Mouse (Mus musculus): Measurements from ENCODE around the gene E2f2.

E2f2 gene

DNA sequence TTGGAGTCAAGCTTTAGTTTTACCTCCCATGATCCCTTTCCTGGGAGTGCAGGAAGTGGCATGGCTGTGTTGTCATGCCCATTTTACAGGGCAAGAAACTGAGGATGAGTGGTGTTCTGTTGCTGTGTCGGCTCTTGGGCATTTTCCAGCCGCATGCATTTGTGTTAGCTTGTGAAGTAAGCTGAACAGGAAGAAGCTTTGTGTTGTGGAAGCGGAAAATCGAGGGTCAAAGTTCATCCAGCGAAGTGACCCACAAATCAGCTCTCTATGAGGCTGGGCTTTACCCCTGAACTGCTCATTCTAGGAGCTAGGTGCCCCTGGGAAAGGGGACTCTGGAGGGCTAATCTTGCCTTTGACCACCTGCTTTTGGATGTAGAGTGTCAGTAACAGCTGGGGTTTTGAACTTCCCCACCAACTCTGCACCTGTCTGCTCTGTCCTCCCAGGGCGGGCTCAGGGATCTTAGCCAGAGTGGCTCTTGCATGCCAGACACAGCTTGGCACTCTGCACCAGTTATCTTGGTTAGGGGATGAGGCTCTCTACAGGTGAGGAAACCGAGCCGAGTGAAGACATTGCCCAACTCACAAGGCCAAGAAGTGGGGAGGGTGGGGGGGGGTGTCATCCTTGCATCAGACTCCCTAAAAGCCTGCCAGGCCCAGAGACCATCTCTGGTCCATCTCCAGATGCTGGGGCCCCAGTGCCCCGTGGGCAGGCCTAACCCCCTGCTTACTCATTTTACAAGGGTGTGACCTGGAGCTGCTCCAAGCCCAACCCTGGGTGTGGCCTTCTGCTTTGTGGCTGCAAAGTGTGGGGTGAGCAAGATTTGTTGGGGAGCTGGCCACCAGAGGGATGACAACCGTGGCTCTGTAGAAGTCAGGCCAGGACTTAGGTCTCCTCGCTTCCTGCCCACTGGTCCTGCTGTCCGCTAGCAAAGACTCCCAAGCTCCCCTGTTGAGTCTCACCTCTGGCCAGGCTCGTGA is 2.3 kb downstream of the E2f2 start:
- peak; percentile 71 for DNase-seq (ENCODE audit: low read depth, low spot score)

DNA sequence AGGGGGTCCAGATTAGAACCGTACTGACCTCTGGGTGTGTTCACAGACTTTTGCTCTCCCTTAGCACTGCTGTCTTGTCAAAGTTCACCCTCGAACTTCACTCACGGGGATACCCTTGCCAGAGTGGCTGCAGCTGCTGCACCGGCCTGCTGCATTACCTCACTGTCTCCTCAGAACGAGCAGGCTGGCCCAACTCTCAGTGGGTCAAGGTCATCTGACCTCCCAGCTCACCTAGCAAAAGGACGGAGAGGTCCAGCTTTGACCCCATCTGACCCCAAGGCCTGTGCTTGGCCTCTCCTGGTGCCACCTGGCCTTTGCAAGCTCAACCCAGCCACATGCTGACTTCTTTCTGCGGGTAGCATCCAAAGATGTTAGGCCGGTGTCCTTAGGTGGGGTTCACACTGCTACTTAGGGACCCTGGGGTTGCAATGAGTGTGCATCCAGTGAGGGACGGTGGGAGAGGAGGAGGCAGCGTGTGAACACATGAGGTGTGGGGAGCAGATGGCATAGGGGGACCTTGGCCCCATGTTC is 3.9 kb downstream of the E2f2 start:
- DNase-seq (ENCODE audit: low read depth, low spot score): no peak

DNA sequence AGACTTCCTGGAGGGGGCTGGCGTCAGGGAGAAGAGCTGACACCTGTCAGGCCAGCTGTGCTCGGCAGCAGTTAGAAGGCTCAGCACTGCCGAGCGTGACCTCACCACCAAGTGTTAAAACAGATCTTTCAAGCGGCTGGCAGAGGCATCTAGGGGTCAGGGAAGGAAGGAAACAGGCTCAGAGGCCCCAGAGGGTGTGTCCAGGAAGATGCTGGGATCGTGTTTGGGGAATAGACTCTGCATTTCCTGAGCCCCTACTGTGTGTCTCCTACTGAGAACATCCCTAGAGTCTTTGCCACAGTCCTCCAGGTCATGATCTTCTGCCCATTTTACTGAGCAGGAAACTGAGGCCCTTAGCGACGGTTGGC is 5.0 kb downstream of the E2f2 start:
- peak; percentile 24 for DNase-seq (ENCODE audit: low read depth, low spot score)

DNA sequence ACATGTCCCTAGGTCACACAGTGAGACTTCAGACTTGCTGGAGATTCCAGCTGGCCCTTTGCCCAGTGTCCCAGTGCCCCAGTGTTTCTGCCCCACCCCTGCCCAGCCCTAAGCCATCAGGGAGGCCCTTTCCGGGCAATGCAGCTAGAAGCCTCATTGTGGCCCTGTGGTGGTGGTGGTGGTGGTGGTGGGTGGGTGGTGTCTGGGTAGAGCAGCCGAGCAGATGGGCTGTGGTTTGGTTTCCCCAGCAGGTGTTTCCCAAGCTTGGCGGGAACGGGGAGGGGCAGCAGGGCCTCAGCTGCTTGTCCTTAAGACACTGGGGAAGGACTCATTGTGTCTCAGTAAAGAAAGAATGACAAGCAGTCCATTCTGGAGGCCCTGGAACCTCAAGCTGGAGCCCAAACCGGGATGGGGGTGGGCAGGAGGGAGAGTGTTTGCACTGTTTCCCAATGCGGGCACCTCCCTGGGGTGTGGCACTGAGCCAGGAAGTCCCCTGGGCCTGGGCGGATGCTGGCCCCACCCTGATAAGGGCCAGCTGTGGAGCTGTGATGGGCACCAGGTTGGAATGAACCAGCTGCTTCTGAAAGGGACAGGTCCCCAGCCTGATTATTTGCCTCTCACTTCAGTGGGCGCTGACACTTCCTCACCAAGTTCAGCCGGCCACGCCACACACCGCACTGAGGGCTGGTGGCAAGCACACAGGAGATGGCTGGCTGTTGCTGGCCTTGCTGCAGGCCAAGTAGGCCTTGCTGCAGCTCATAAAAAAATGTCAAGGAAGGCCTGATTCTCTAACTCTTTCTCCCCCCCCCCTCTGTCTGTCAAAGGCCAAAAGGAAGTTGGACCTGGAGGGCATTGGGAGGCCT is 5.6 kb downstream of the E2f2 start:
- DNase-seq (ENCODE audit: low read depth, low spot score): peak; percentile 49

DNA sequence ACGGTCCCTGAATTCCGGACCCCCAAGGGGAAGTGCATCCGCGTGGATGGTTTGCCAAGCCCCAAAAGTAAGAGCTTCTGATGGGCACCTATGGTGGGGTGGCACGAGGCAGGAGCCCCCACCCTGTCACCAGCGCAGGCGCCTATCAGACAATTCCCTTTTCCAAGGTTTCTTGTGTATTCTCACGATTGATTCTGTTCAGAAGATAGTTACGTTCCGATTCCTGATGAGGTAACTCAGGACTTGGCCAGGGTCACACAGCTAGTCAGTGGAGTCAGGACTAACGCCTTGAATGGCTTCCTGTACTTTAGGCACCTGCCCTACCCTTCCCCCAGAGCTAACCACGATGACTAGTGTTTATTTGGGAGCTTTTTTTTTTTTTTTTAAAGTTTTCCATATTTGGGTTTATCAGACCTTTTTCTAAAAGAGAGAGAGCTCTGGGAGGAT is 6.3 kb downstream of the E2f2 start:
- DNase-seq (ENCODE audit: low read depth, low spot score): peak; percentile 56

DNA sequence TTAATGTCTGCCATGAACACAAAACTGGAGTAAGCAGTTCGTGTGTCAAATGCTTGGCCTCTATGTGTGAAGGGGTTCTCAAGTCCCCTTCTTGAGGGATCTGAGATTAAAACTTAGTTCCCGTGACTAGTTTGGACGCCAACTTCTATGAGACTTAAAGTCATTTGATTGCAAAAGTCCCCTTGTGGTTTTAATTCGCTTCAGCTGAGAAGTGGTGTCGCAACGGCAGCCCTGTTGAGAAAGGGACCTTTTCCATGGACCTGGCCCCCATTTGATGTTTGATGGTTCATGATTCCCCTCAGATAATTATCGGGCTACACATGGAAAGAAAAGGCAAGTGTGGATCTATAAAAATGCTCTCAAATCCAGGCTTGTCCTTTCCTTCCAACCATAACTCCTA is 7.3 kb downstream of the E2f2 start:
- DNase-seq (ENCODE audit: low read depth, low spot score): no peak

DNA sequence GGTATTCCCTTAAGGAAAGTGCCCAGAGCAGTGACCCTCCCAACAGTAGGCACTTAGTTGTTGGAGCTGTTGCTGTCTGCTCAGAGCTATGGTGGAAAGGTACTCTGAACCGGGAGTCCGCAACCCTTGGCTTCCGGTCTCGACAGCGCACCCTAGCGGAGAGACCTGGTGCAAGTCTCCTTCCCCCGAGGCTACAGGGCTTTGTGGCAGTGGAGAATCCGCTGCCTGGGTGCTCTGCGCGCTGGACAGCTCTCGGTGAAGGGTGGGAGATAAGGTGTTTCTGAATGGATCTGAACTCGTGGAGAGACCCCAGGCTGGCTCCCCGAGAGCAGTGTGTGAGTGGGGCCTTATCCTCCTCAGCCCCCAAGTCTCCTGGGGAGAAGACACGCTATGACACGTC is 7.8 kb downstream of the E2f2 start:
- DNase-seq (ENCODE audit: low read depth, low spot score): no peak

DNA sequence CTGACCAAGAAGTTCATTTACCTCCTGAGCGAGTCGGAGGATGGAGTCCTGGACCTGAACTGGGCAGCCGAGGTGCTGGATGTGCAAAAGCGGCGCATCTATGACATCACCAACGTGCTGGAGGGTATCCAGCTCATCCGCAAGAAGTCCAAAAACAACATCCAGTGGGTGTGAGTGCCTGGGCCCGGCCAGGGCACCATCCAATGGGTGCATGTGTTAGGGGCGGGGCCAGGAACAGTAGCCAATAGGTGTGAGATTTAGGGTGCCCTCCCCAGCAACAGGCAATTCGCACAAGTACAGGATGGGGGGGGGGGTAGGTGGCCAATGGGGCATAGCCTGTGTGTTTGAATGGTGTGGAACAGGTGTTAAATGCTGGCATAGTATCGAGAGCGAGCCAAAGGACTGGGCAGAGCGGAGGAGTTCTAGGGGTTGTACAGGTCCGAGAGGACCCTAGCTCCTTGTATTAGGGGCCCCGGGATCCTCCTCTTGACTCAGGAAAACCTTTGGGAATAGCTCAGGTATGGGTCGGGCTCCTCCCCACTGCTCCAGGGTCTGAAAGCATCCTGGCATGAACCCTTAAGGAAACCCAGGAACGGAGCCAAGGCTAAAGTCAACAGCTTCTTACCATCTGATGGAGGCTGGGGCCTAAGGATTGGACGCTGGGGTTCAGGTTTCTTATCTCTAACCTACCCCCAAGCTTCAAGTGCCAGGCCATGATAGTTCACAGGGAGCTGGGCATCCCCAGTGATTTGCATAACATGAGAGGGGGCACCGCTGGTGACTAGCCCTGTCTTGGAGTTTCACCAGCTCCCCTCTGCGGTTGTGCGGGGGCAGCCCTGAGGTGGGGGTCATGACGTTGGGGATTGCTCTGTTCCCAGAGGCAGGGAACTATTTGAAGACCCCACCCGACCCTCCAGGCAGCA is 8.5 kb downstream of the E2f2 start:
- no peak for DNase-seq (ENCODE audit: low read depth, low spot score)

DNA sequence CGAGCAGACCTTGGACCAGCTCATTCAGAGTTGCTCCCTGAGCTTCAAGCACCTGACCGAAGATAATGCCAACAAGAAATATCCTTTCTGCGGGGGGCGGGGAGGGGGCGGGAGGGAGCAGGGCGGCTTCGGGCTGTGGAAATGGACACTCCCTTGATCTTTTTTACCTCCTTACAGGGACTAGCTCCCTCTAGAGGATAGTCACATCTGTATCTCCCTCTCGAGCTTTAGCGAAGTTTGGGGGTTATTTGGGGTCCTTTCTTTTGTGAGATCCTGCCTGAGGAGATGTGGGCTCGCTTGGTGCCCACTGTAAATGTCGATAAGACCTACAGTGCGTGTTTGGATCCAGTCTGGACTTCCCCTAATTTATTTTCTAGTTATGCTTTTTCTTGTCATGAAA is 9.2 kb downstream of the E2f2 start:
- no peak for DNase-seq (ENCODE audit: low read depth, low spot score)

DNA sequence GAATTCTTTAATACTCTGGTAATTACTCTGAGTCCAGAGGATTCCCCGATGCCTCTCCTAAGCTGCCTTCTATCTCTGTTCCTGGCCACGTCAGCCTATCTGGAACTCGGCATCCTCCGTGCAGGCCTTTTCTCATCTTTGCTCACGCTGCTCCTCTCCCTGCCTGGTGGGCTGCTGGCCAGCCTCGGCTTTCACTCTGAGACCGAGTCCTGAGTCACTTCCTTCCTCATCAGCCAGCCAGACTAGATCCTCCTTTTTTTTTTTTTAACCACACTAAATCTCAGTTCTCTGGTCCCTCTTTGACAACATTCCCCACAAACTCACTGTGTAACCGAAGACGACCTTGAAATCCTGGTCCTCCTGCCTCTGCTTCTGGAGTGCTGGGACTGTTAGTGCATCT is 13.2 kb downstream of the E2f2 start:
- peak; percentile 90 for DNase-seq (ENCODE audit: low read depth, low spot score)

DNA sequence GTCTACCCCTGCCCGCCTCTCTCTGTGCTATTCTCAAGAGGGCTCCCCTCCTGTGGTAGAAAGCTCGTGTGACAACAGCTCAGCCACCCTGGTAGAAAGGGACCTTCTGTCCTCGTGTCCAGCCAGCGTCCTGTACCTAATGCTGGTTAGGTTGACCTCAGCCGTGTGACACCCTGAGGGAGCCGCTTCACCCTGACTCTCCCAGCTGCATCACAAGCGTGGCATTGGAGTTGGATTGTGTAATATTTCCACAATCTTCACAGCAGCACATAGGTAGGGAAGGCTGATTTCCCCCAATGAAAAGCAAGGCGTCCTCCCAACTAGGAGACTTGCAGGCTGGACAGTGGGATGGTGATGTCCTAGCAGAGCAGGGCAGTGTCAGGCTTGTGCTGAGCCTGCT is 14.1 kb downstream of the E2f2 start:
- DNase-seq (ENCODE audit: low read depth, low spot score): no peak

DNA sequence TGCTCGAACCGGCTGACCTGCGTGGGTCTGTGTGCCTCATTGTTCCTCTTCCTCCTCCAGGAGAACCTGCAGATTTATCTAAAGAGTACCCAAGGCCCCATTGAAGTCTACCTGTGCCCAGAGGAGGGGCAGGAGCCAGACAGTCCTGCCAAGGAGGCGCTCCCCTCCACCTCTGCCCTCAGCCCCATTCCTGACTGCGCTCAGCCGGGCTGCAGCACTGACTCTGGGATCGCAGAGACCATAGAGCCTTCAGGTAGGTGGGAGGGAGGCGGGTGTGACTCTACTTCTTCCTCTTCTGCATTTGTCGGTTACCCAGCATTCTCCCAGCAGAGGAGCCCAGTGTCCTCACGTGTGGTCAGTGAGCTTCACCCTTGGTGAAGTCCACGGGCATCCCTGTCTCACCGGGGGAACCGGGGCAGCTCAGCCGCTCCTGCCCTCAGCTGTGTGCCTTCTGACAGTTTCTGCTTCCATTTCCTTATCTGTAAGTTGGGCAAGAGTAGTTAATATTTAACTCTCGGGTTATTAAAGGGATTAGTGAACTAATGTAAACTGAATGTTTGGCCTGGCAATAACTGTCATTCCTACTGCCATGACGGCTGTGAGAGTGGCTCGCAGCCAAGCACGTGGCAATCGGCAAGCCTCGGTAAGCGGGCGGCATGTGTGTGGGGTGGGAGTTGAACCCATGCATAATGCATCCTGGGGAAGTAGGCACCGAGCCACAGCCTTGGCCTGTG is 14.7 kb downstream of the E2f2 start:
- no peak for DNase-seq (ENCODE audit: low read depth, low spot score)

DNA sequence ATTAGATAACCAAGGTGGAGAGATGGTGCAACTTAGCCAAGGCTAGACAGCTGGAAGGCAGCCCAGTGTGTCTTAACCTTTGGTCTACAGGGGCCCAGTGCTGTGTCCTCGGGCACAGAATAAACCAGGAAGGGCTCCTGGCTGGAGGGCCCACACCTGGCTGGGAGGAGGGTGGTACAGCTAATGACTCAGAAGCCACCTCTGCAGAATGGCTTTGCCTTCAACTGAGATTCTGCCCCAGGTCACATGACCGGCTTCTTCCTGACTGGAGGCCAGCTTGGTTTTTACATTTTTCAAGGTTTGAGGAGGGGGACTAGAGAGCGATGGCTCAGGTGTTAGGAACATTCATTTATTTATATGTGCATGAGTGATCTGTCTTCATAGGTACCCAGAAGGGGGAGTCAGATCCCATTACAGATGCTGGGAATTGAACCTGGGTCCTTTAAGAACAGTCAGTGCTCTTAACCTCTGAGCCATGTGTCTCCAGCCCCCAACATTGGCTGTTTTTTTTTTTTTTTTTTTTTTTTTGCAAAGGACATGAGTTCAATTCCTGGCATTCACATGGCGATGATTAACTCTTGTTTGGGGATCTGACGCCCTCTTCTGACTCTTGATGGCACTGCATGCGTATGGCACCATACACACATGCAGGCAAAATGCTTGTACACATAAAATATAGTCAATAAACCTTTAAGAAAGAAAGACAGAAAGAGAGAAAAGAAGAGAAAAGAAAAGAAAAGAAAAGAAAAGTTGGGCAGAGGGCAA is 17.0 kb downstream of the E2f2 start:
- DNase-seq (ENCODE audit: low read depth, low spot score): no peak

DNA sequence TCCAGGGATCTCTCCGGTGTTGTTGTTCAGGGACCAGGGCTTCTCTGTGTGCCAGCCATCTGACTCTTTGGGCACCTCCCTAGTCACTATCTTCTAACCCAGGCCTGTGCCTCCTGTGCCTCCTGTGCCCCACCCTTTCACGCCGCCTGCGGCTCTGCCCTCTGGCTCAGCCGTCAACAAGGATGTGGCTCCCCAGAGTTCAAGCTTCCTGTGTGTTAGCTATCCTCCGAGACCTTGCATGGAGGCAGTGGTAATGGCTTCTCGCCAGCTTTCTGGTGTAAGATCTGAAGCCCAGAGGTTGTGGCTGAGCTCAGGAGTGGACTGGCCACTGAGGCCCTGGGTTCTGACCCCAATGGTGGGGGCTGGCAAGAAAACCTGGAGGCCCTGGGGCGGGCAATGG is 17.7 kb downstream of the E2f2 start:
- peak; percentile 31 for DNase-seq (ENCODE audit: low read depth, low spot score)

DNA sequence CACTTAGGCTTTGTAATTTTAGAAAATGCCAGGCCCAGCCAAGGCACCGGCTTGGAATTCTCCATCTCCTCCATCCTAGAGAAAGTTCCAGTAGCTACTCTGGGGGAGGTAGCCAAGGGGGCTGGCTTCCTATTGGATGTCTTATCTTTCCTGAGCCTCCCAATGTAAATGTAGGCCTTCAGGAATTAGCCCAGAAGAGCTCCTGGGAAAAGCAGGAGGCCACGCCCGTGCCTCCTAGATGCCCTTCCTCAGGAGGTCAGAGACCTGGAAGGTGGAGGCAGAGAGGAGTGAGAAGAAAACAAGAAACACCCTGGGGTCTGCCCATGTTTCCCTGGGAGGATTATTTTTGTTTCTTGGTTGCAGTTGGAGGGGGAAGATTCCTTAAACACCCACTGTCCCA is 21.4 kb downstream of the E2f2 start:
- no peak for DNase-seq (ENCODE audit: low read depth, low spot score)

DNA sequence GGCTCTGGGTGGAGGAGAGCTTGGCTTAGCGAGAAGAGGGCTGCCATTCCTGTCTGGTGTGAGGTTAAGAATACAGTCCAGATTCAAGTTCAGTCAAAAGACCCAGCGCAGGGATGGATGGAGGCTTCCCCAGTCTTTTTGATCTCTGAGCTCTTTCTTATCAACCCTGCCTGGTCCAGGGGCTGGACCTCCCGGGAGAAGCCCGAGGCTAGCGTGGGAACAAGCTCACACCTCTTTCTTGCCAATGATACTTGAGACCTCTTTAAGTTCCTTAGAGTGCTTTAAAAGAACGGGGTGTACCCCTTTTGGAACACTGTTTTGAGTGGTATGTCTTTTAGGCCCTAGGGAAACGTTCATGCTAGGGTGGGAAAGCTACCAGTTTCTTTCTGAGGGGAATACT is 22.8 kb downstream of the E2f2 start:
- DNase-seq (ENCODE audit: low read depth, low spot score): no peak

DNA sequence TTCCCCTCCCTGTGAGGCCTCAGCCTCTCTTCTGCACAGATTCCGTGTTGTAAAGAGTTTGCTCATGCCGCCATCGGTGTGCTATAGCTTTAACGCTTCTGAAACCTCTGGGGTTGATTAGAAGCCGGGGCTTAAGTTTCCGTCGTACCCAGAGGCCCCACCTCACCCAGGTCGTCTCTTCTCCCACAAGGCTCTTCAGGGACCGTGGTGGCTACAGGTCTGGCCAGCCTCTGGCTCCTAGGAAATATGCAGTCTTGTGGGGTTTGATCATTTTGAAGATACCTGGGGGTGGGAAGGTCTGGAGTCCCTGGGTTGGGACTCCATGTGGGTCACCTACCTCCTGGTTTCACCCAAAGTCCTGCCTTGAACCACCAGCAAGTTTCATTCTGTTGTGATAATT is 23.4 kb downstream of the E2f2 start:
- no peak for DNase-seq (ENCODE audit: low read depth, low spot score)

DNA sequence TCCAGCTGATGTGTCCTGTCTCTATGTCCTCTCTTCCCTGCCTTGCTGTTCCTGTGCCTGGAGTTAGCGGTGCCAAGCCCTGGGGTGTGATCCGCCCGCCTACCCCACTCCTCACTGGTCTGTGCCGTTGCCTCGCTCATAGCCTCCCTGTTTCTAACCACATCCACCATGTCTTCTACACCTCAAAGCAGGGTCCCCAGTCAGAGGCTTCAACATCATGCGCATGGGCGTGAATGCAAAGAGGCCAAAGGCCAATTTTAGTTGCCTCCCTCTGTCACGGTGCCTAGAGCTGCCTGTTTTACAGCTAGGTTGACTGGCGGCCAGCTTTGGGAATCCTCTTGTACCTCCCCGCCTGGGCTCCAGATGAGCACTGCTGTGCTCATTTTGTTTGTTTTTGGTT is 24.0 kb downstream of the E2f2 start:
- no peak for DNase-seq (ENCODE audit: low read depth, low spot score)

DNA sequence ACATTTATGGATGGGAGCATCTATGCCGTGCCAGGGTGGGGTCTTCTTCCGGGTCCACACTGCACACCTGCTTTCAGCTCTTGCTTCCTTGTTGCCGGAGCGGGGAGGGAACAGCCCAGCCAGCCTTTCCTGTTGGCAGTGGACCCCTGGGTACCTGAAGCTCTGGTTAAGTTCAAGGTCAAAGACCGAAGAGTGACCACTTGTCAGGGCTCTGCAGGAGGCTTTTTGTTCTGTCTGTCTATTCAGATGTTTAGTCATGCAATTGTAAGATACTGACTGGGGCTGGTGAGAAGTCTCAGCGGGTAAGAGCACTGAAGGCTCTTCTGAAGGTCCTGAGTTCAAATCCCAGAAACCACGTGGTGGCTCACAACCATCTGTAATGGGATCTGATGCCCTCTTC is 26.7 kb downstream of the E2f2 start:
- no peak for DNase-seq (ENCODE audit: low read depth, low spot score)
